Mouse (Mus musculus) liver, postnatal 0 days (tissue): ENCODE measurements around the gene Lonp2. TPM values are rescaled to one million over a fixed set of nuclear protein-coding genes. Genes with fewer than 3 reads are reported as not detected.

Experiments
- ATAC-seq: fragments of 200-750 bp; cut with Nextera tagmentation; 2 replicates; pipeline ENCODE4 v1.8.0; 2017; ENCODE audit warnings: mild to moderate bottlenecking, moderate library complexity
- DNase-seq: peaks from one replicate; pipeline ENCODE4 v3.0.0-alpha.2; 2016
- H3K27ac ChIP-seq: fragments of 300-500 bp; sonication (generic); 2 replicates; pipeline ENCODE4 v1.5.1; 2014; ENCODE audit warnings: antibody characterized with exemption, moderate library complexity, mild to moderate bottlenecking, low read depth
- H3K27me3 ChIP-seq: fragments of 300-500 bp; sonication (generic); 2 replicates; pipeline ENCODE4 v1.6.1; 2014; ENCODE audit warnings: low read length, control low read depth, mixed read lengths; ENCODE audit not compliant: insufficient read depth
- H3K36me3 ChIP-seq: fragments of 300-500 bp; sonication (generic); replicated peaks from 2 replicates; pipeline ENCODE4 v1.6.1; 2014; ENCODE audit warnings: mild to moderate bottlenecking, control low read depth, low read length, moderate library complexity, mixed read lengths; ENCODE audit not compliant: insufficient read depth
- H3K4me1 ChIP-seq: fragments of 300-500 bp; sonication (generic); 2 replicates; pipeline ENCODE4 v1.6.1; 2014; ENCODE audit warnings: antibody characterized with exemption, mild to moderate bottlenecking, control low read depth; ENCODE audit not compliant: insufficient read depth
- H3K4me2 ChIP-seq: fragments of 300-500 bp; sonication (generic); 2 replicates; pipeline ENCODE4 v1.6.1; 2014; ENCODE audit warnings: low read depth, mild to moderate bottlenecking, low read length, moderate library complexity, mixed read lengths
- H3K4me3 ChIP-seq: fragments of 300-500 bp; sonication (generic); 2 replicates; pipeline ENCODE4 v1.5.1; 2014; ENCODE audit warnings: low read depth, low read length
- H3K9ac ChIP-seq: fragments of 300-500 bp; sonication (generic); replicated peaks from 2 replicates; pipeline ENCODE4 v1.6.1; 2014; ENCODE audit warnings: mild to moderate bottlenecking, moderate library complexity
- H3K9me3 ChIP-seq: fragments of 300-500 bp; sonication (generic); 2 replicates; pipeline ENCODE4 v1.6.1; 2016; ENCODE audit warnings: mild to moderate bottlenecking, control low read depth, low read length, mixed read lengths
- CTCF ChIP-seq: sonication (generic); IDR thresholded peaks from 2 replicates; pipeline ENCODE4 v1.5.1; 2016; ENCODE audit warnings: antibody characterized with exemption, low read depth
- EP300 ChIP-seq: IDR thresholded peaks from 2 replicates; pipeline ENCODE4 v1.6.1; 2016; ENCODE audit warnings: antibody characterized with exemption, low read depth, mild to moderate bottlenecking
- WGBS: fragments of 180-500 bp; shearing (Covaris S2); extraction: QIAGEN DNeasy Blood & Tissue Kit; methylation state at CpG from one replicate; pipeline ENCODE4 v1.1.7; 2014; ENCODE audit not compliant: insufficient replicate concordance; 5-methylcytosine and 5-hydroxymethylcytosine counted together
- polyA plus RNA-seq: library from polyadenylated mRNA; unstranded; fragments of >200 nt; fragmentation: Nextera tagmentation; extraction: Ambion mirVana; gene quantifications from 2 replicates; pipeline ENCODE4 v1.2.1, GENCODE M21; 2015

The Lonp2 gene
- polyA plus RNA-seq, 1 experiment from 2014 or later, result 77.8 TPM

DNA sequence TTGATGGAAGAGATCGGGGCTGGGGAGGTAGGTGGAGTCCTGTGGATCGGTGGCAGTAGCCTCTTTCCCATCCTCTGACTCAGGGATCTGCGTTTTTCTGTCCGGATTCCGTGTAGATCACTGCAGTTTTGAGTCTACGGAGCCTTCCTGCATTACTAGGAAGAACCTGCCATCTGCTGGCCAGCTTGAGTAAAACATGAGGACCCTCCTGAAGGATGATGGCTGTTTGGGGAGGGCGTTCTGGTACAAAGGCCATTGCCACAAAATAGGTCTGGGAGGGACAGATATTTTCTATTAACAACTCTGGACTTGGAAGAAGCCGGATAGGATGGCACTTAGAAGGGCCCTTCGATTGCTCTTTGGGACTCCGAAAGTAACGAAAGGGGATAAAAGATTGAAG, 38.7 kb upstream of the Lonp2 start:
- no peak overlapping the region for H3K9ac ChIP-seq
- H3K4me3 ChIP-seq, result peak overlapping the region; percentile 44
- 4% methylated on average over 11 of the region's 11 CpGs for WGBS
- H3K36me3 ChIP-seq, result no peaks in the 10 kb centered on the region
- TF ChIP-seq CTCF (peak; percentile 86), EP300 (no peak)
- H3K27me3 ChIP-seq, result no peaks in the 10 kb centered on the region
- ATAC-seq (peak; percentile 74; the same call in 1 of the 2 replicates), DNase-seq (peak; percentile 80)
- no peaks in the 10 kb centered on the region for H3K4me1 ChIP-seq
- H3K9me3 ChIP-seq, result no peaks in the 10 kb centered on the region
- peak overlapping the region; percentile 86 for H3K4me2 ChIP-seq
- H3K27ac ChIP-seq, result no peak overlapping the region

DNA sequence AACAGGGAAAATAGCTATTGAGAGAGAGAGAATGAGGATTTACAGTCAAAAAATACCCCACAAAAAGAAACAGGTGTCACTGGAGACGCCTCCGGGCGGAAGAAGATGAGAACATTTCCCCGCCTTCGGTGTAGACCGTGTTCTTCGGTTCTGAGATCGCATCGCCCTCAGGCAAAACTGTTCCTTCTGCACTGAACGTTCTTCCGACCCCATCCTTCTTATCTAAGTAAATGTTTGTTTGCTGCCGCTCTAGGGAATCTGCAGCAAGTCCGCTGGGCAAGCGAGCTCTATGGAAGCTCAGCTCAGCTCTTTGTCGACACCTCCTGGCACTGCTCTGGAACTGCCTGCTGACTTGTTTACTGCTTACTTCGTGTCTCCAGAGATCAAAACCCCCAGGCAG, 38.3 kb upstream of the Lonp2 start:
- Histone ChIP-seq H3K9ac (no peak overlapping the region), H3K4me3 (peak overlapping the region; percentile 44), H3K9me3 (no peaks in the 10 kb centered on the region), H3K4me2 (peak overlapping the region; percentile 86), H3K36me3 (no peaks in the 10 kb centered on the region), H3K4me1 (no peaks in the 10 kb centered on the region), H3K27me3 (no peaks in the 10 kb centered on the region), H3K27ac (no peak overlapping the region)
- ATAC-seq (peak; percentile 81), DNase-seq (peak; percentile 70)
- WGBS, result under 1% methylated on average over 16 of the region's 16 CpGs
- TF ChIP-seq EP300 (no peak), CTCF (peak; percentile 86)

DNA sequence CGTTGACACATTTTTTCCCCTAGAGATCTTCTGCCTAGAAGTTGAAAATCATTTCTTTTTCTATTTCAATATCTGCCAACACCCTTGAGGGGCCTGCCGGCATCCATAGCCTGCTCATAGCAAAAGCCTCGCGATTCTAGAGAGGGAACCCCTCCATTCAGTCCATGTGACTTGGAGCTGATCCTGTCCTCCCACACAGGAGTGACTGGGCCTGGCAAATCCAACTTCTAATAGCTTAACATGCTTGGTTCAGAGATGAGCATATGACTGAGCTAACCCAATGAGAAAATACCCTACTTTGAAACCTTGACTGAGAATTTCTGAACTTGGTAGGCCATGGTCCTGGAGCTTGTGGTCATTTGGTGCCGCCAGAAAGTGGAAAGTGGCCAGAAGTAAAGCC, 37.8 kb upstream of the Lonp2 start:
- no peak overlapping the region for H3K27ac ChIP-seq
- 45% methylated on average over 5 of the region's 5 CpGs for WGBS
- H3K4me3 ChIP-seq, result no peak overlapping the region

DNA sequence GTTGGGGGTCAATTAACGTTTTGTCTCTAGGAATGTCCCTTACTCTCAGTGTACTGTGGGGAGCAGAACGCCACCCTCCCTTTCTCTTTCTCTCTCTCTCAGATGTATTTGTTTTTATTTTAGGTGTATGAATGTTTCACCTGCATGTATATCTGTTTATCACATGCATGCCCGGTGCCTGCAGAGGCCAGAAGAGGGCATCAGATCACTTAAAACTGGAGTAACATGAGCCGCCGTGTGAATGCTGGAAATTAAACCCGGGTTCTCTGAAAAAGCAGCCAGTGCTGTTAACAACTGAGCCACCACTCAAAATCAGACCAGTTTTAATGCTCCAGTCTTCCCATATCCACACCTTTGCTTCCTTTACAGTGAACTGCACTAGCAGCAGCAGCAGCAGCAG, 37.2 kb upstream of the Lonp2 start:
- H3K9ac ChIP-seq, result no peak overlapping the region
- peak; percentile 47 for TF ChIP-seq CTCF
- no peak for TF ChIP-seq EP300
- 46% methylated on average over 6 of the region's 6 CpGs for WGBS
- no peak for ATAC-seq
- no peaks in the 10 kb centered on the region for H3K27me3 ChIP-seq
- H3K36me3 ChIP-seq, result no peaks in the 10 kb centered on the region
- no peak overlapping the region for H3K27ac ChIP-seq
- H3K4me1 ChIP-seq, result no peaks in the 10 kb centered on the region
- no peak overlapping the region for H3K4me2 ChIP-seq
- no peaks in the 10 kb centered on the region for H3K9me3 ChIP-seq
- no peak overlapping the region for H3K4me3 ChIP-seq
- DNase-seq, result no peak

More for the DNA sequence above, 37.8 kb upstream of the Lonp2 start:
- DNase-seq, result no peak
- no peaks in the 10 kb centered on the region for H3K4me1 ChIP-seq
- TF ChIP-seq CTCF (no peak), EP300 (no peak)
- no peaks in the 10 kb centered on the region for H3K36me3 ChIP-seq
- H3K27me3 ChIP-seq, result no peaks in the 10 kb centered on the region
- no peak overlapping the region for H3K9ac ChIP-seq
- ATAC-seq, result no peak
- no peak overlapping the region for H3K4me2 ChIP-seq
- no peaks in the 10 kb centered on the region for H3K9me3 ChIP-seq

DNA sequence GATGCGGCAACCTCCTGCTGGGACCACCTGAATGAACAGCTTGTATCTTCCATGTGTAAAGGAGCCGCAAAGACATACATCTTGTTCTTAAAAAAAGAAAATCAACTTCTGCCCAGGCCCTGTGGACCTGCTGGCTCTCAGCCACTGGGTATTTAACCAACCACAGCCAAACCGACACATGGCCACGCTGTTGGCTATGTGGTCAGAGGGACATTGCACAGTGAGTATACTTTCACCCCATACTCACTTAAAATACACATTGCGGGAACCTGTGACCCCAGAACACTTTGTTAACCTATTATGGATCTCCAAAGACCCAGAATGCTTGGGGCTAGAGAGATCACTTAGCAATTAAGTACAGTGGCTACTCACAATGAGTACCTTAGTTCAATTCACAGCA, 35.5 kb upstream of the Lonp2 start:
- Histone ChIP-seq H3K9me3 (no peaks in the 10 kb centered on the region), H3K9ac (no peak overlapping the region), H3K4me1 (peaks cover 3% of the 10 kb centered on the region), H3K4me3 (no peak overlapping the region), H3K27me3 (no peaks in the 10 kb centered on the region), H3K27ac (no peak overlapping the region), H3K36me3 (no peaks in the 10 kb centered on the region), H3K4me2 (no peak overlapping the region)
- WGBS, result 71% methylated on average over 5 of the region's 5 CpGs
- no peak for DNase-seq
- ATAC-seq, result peak; percentile 60
- no peak for TF ChIP-seq EP300
- TF ChIP-seq CTCF, result 0 out of 2 replicates have a peak, but pooled peaks have one; percentile 12

DNA sequence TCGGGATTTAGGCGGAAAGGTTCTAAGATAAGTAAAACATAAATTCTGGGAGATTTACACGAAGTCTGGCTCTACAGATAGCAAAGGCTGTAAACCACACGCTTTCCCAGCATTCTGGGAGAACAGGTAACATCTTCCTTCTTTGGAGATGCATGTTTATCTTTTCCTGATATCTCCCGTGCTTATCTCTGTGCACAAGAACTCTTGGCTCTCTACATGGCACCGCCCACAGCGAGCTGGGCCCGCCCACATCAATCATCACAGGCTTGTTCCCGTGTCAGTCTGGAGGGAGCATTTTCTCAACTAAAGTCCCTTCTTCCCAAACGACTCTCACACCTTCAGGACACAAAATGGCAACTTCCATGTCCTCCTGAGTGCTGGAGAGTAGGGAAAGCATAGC, 30.7 kb upstream of the Lonp2 start:
- no peaks in the 10 kb centered on the region for H3K9me3 ChIP-seq
- 0 out of 2 replicates have a peak overlapping the region, but pooled peaks have one; percentile 78 for H3K27ac ChIP-seq
- DNase-seq (peak; percentile 33), ATAC-seq (no peak)
- no peak overlapping the region for H3K9ac ChIP-seq
- H3K27me3 ChIP-seq, result no peaks in the 10 kb centered on the region
- H3K4me2 ChIP-seq, result no peak overlapping the region
- H3K4me1 ChIP-seq, result peaks cover 10% of the 10 kb centered on the region
- TF ChIP-seq CTCF (no peak), EP300 (no peak)
- no peaks in the 10 kb centered on the region for H3K36me3 ChIP-seq
- H3K4me3 ChIP-seq, result no peak overlapping the region
- WGBS, result 37% methylated on average over 10 of the region's 10 CpGs

DNA sequence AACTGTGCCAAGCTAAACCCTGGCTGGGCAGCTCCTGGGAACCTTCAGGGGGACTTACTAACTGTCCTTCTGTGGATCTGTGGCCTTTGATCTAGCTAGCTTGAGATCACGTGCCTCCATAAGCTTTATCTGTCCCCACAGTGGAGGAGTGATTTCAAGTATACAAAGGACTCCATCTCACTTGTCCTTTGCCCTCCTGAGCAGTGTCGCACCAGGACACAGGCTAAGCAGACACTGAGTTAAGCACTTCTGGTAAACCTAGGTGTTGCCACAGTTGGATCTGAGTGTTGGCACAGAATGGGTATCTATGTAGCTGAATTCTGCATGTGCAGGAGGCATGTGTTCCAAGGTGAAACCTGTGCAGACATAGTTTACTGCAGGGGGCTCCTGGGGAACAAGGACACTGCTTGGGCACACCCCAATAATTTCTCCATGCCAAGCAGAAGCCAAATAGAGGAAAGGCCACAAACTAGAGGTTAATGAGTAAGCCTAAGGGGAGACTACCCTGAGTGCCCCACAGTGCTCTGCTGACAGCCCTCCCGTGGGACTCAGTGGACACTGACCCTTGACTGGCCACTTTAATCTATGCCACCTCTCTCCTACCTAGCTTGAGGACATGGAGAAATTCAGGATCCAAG, 29.6 kb upstream of the Lonp2 start:
- 48% methylated on average over 3 of the region's 3 CpGs for WGBS
- H3K4me2 ChIP-seq, result no peak overlapping the region
- peak overlapping the region; percentile 78 for H3K27ac ChIP-seq
- no peak overlapping the region for H3K4me3 ChIP-seq
- no peaks in the 10 kb centered on the region for H3K9me3 ChIP-seq
- no peak for TF ChIP-seq EP300
- no peak for TF ChIP-seq CTCF
- H3K4me1 ChIP-seq, result peaks cover 17% of the 10 kb centered on the region
- DNase-seq (peak; percentile 26), ATAC-seq (peak; percentile 91)
- H3K9ac ChIP-seq, result no peak overlapping the region
- no peaks in the 10 kb centered on the region for H3K36me3 ChIP-seq
- H3K27me3 ChIP-seq, result no peaks in the 10 kb centered on the region
